In the genomic region with DNA sequence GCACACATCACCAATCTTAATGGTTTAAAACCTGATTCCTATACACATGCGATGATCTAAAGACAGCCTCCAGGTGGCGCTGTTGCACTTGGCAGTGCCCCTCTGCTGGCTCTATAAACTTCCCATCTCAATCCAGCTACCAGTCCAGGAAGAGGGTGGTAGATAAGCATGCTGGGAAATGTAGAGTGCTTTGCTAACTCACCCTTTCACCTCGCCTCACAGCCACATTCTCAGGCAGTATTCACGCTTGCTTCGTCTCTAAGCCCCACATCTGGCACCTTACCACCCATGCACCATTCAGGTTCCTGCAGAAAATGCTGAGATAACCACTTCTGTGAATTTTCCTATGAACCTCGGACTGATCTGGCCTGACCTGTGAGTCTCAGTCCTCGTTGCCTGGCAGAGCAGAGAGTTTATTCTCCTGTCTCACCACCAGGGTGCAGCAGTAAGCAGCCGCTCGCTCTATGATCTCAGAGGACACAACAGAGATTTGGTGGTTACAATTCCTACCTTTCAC, we compare ENCODE assay signal across 8 mouse cellular contexts. TPM values are rescaled to one million over a fixed set of nuclear protein-coding genes. Genes with fewer than 3 reads are reported as not detected.
DNase-seq lines count a peak whose midpoint lies in the region; ATAC-seq and TF ChIP-seq lines count a peak whose summit lies in the region.

No protein-coding gene starts in this region.

- peak; percentile 77 for TF ChIP-seq CTCF in G1E (IDR thresholded peaks at IDR 0.05; ENCODE audit: low read depth, low read length)
- peak; percentile 80 for TF ChIP-seq CTCF in forebrain, postnatal 0 days (IDR thresholded peaks at IDR 0.05; ENCODE audit: low read depth)
- TF ChIP-seq CTCF in lung, adult 2 months (IDR thresholded peaks at IDR 0.05; ENCODE audit: insufficient read depth, low read length), result peak; percentile 90

- WGBS in forebrain, postnatal 0 days, result 15% methylated on average over 9 of the region's 9 CpGs
- WGBS in lung, adult 2 months, result 6% methylated on average over 9 of the region's 9 CpGs
- WGBS in neural tube, embryonic 15.5 days, result 11% methylated on average over 9 of the region's 9 CpGs

- intact Hi-C loops in heart, postnatal 36 days (cut with DNase I), result loop anchor here (2.0 kb wide), 1 partner anchor 210 kb away; no protein-coding TSS in a partner anchor

- H3K4me1 ChIP-seq in G1E (ENCODE audit: insufficient read depth, low read depth, low read length), result peaks cover 6% of the 10 kb centered on the region
- no peaks in the 10 kb centered on the region for H3K4me1 ChIP-seq in forebrain, postnatal 0 days (ENCODE audit: insufficient read depth)
- H3K4me1 ChIP-seq in lung, adult 2 months (ENCODE audit: control insufficient read depth, insufficient read depth, low read length), result no peaks in the 10 kb centered on the region
- H3K4me1 ChIP-seq in neural tube, embryonic 15.5 days, result 0 out of 2 replicates have a peak, but pooled peaks cover 4% of the 10 kb centered on the region

- peak; percentile 88 for ATAC-seq in G1E (ENCODE audit: extremely low read depth, insufficient number of reproducible peaks, low FRiP score, poor library complexity, severe bottlenecking)
- ATAC-seq in forebrain, postnatal 0 days, result peak; percentile 94
- ATAC-seq in neural tube, embryonic 15.5 days (ENCODE audit: low FRiP score), result peak; percentile 84

- peaks cover 4% of the 10 kb centered on the region for H3K9me3 ChIP-seq in G1E (replicated peaks)
- no peaks in the 10 kb centered on the region for H3K9me3 ChIP-seq in forebrain, postnatal 0 days (ENCODE audit: low read length)
- no peaks in the 10 kb centered on the region for H3K9me3 ChIP-seq in neural tube, embryonic 15.5 days (replicated peaks)

- peaks cover 41% of the 10 kb centered on the region for H3K36me3 ChIP-seq in G1E (replicated peaks)
- peaks cover 23% of the 10 kb centered on the region for H3K36me3 ChIP-seq in forebrain, postnatal 0 days (ENCODE audit: insufficient read depth)
- 0 out of 2 replicates have a peak, but pooled peaks cover 13% of the 10 kb centered on the region for H3K36me3 ChIP-seq in neural tube, embryonic 15.5 days

- H3K4me2 ChIP-seq in forebrain, postnatal 0 days (ENCODE audit: low read depth), result peak overlapping the region; percentile 31; the same call in 1 of the 2 replicates
- H3K4me2 ChIP-seq in neural tube, embryonic 15.5 days, result peak overlapping the region; percentile 54

- no peaks in the 10 kb centered on the region for H3K27me3 ChIP-seq in G1E (ENCODE audit: insufficient read depth, low read length)
- no peaks in the 10 kb centered on the region for H3K27me3 ChIP-seq in forebrain, postnatal 0 days (ENCODE audit: insufficient read depth, low read length)
- no peaks in the 10 kb centered on the region for H3K27me3 ChIP-seq in neural tube, embryonic 15.5 days (replicated peaks)

- DNase-seq in G1E (ENCODE audit: low spot score), result peak; percentile 74
- DNase-seq in cerebellum, adult 18-20 months, result peak; percentile 80 to 84
- peak; percentile 86 for DNase-seq in forebrain, postnatal 0 days
- peak; percentile 80 to 82 for DNase-seq in heart, postnatal 36 days
- DNase-seq in layer of hippocampus, adult 18-20 months (ENCODE audit: low spot score in 2 of 2), result peak; percentile 61 to 86
- peak; percentile 82 for DNase-seq in lung, adult 2 months
- peak; percentile 69 for DNase-seq in testis, postnatal 14 days (ENCODE audit: low spot score)

- peak overlapping the region; percentile 57 for H3K27ac ChIP-seq in forebrain, postnatal 0 days (ENCODE audit: low read depth, low read length)
- peak overlapping the region; percentile 74 for H3K27ac ChIP-seq in neural tube, embryonic 15.5 days (replicated peaks)

- no peak for TF ChIP-seq POLR2A in lung, adult 2 months (IDR thresholded peaks at IDR 0.05; ENCODE audit: borderline replicate concordance, extremely low read depth, low read depth, low read length)

- H3K4me3 ChIP-seq in G1E (ENCODE audit: low read depth, low read length), result peak overlapping the region; percentile 15; the same call in 1 of the 2 replicates
- peak overlapping the region; percentile 13; the same call in 1 of the 2 replicates for H3K4me3 ChIP-seq in forebrain, postnatal 0 days (ENCODE audit: low read depth, low read length)
- peak overlapping the region; percentile 74 for H3K4me3 ChIP-seq in lung, adult 2 months (replicated peaks; ENCODE audit: extremely low read depth, low read depth, low read length)
- peak overlapping the region; percentile 25 for H3K4me3 ChIP-seq in neural tube, embryonic 15.5 days (replicated peaks)

- no peak overlapping the region for H3K9ac ChIP-seq in forebrain, postnatal 0 days
- no peak overlapping the region for H3K9ac ChIP-seq in neural tube, embryonic 15.5 days (replicated peaks)

RNA-seq across cellular contexts. Expression of gene Spata7, which starts 46.7 kb away (rescaled TPM):
- 27.5 and 39.5 TPM in 2 replicates for total RNA-seq in G1E (2014; fragmentation: Nextera tagmentation)
- total RNA-seq in G1E (2017), result 18.2 and 21.0 TPM in 2 replicates
- 8.2 and 8.3 TPM in 2 replicates for polyA plus RNA-seq in G1E (2012)
- total RNA-seq in forebrain, postnatal 0 days (2014; rRNA removed), result 35.4 and 35.5 TPM in 2 replicates
- polyA plus RNA-seq in forebrain, postnatal 0 days (2015; fragmentation: Nextera tagmentation; extraction: Ambion mirVana), result 23.2 and 32.2 TPM in 2 replicates
- 1 to 10 TPM; 5.8 to 6.3 TPM for total RNA-seq in heart, postnatal 36 days (2021)
- total RNA-seq in layer of hippocampus, adult 18-20 months (2021), result 10 to 100 TPM; 24.2 to 25.6 TPM
- polyA plus RNA-seq in lung, adult 2 months (2012; rRNA removed), result 2.5 and 4.1 TPM in 2 replicates
- 29.4 and 34.9 TPM in 2 replicates for polyA plus RNA-seq in neural tube, embryonic 15.5 days (2015; fragmentation: Nextera tagmentation; extraction: Ambion mirVana)

Comparison
In these comparisons a context has a peak if more than half of its experiments do, and no peak if none do; other contexts are left out.
1. Peak in every context shown above with its lines: DNase-seq, ATAC-seq, H3K4me3 ChIP-seq and H3K27ac ChIP-seq.
2. H3K4me3 ChIP-seq: peak in every context shown above with its lines; median percentile 74 in lung, adult 2 months; 25 in neural tube, embryonic 15.5 days; 15 in G1E; 13 in forebrain, postnatal 0 days.